Mouse (Mus musculus) heart, embryonic 16.5 days (tissue): Measurements from ENCODE around the gene Cdc6. TPM values are rescaled to one million over a fixed set of nuclear protein-coding genes. Genes with fewer than 3 reads are reported as not detected.

Experiments used
- ATAC-seq: fragments of 200-750 bp; cut with Nextera tagmentation; replicated peaks from 2 replicates; pipeline ENCODE4 v1.8.0; 2017; ENCODE audit warnings: moderate number of reproducible peaks; ENCODE audit not compliant: insufficient read depth, low FRiP score; ENCODE audit errors: extremely low read depth
- H3K27ac ChIP-seq: fragments of 300-500 bp; sonication (generic); 2 replicates; pipeline ENCODE4 v1.5.1; 2014; ENCODE audit warnings: mild to moderate bottlenecking, low read length, control low read depth, moderate library complexity
- H3K27me3 ChIP-seq: fragments of 300-500 bp; sonication (generic); 2 replicates; pipeline ENCODE4 v1.6.1; 2014; ENCODE audit warnings: low read length, mixed read lengths; ENCODE audit not compliant: control insufficient read depth, insufficient read depth
- H3K36me3 ChIP-seq: fragments of 300-500 bp; sonication (generic); 2 replicates; pipeline ENCODE4 v1.6.1; 2014; ENCODE audit not compliant: control insufficient read depth, insufficient read depth
- H3K4me1 ChIP-seq: fragments of 300-500 bp; sonication (generic); 2 replicates; pipeline ENCODE4 v1.6.1; 2014; ENCODE audit warnings: low read length, mixed read lengths; ENCODE audit not compliant: control insufficient read depth, insufficient read depth
- H3K4me2 ChIP-seq: fragments of 300-500 bp; sonication (generic); 2 replicates; pipeline ENCODE4 v1.6.1; 2014; ENCODE audit warnings: low read depth, mild to moderate bottlenecking, control low read depth, low read length
- H3K4me3 ChIP-seq: fragments of 300-500 bp; sonication (generic); 2 replicates; pipeline ENCODE4 v1.5.1; 2014; ENCODE audit warnings: mild to moderate bottlenecking, control low read depth, low read length
- H3K9ac ChIP-seq: fragments of 300-500 bp; sonication (generic); 2 replicates; pipeline ENCODE4 v1.6.1; 2014; ENCODE audit warnings: low read length, control low read depth
- H3K9me3 ChIP-seq: fragments of 300-500 bp; sonication (generic); replicated peaks from 2 replicates; pipeline ENCODE4 v1.6.1; 2016; ENCODE audit warnings: low read length; ENCODE audit not compliant: control insufficient read depth
- WGBS: fragments of 180-500 bp; shearing (Covaris S2); extraction: QIAGEN DNeasy Blood & Tissue Kit; methylation state at CpG from one replicate; pipeline ENCODE4 v1.1.7; 2014; 5-methylcytosine and 5-hydroxymethylcytosine counted together
- polyA plus RNA-seq: library from polyadenylated mRNA; unstranded; fragments of >200 nt; fragmentation: Nextera tagmentation; extraction: Ambion mirVana; gene quantifications from 2 replicates; pipeline ENCODE4 v1.2.1, GENCODE M21; 2015

Cdc6 gene
- 18.6 and 23.0 TPM in 2 replicates for polyA plus RNA-seq

DNA sequence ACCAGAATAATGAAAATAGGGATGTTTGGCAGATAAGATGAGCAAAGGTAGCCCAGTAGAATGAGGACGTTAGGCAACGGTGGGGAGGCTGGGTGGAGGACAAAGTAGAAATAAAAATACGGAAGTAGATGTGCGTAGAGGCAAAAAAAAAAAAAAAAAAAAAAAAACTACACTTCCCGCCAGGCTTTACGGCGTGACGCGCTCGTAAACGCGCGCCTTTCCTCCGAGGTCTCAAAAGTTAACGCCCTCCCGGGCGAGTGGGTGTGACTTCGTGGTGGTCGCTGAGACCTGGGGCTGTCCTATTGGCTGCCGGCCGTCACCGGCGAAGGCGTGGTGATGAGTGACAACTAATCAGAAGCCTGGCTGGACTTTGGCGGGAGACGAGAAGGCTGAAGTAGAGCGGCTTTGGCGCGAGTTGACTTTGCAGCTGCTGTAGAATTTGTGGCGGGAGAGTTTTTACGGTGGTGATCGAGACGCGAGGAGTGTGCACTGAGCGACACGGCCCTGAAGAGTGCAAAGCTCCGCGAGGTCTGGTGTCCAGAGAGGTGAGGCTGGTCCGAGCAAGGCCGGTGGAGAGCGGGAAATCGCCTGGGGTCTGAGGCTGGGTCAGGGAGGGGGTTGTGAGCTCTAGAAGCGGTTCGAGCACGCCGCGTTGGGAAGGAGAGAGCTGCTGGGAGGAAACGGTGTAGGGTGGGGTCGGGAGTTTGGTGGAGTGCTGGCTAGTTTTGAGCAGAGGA is at the start of gene Cdc6:
Gene Cdc6, plus strand, starts transcription at position 365 of the 737 bp plus-strand sequence.
- Histone ChIP-seq H3K36me3 (peaks cover 6% of the 10 kb centered on the region; the same call in 1 of the 2 replicates), H3K4me3 (peak within 1 kb of the TSS; percentile 64), H3K9ac (peak within 1 kb of the TSS; percentile 76), H3K9me3 (no peaks in the 10 kb centered on the region), H3K27me3 (no peaks in the 10 kb centered on the region), H3K4me2 (peak within 1 kb of the TSS; percentile 89), H3K4me1 (peaks cover 44% of the 10 kb centered on the region), H3K27ac (0 out of 2 replicates have a peak within 1 kb of the TSS, but pooled peaks have one; percentile 37)
- under 1% methylated on average over 49 of the region's 49 CpGs for WGBS
- ATAC-seq, result peak; percentile 96

DNA sequence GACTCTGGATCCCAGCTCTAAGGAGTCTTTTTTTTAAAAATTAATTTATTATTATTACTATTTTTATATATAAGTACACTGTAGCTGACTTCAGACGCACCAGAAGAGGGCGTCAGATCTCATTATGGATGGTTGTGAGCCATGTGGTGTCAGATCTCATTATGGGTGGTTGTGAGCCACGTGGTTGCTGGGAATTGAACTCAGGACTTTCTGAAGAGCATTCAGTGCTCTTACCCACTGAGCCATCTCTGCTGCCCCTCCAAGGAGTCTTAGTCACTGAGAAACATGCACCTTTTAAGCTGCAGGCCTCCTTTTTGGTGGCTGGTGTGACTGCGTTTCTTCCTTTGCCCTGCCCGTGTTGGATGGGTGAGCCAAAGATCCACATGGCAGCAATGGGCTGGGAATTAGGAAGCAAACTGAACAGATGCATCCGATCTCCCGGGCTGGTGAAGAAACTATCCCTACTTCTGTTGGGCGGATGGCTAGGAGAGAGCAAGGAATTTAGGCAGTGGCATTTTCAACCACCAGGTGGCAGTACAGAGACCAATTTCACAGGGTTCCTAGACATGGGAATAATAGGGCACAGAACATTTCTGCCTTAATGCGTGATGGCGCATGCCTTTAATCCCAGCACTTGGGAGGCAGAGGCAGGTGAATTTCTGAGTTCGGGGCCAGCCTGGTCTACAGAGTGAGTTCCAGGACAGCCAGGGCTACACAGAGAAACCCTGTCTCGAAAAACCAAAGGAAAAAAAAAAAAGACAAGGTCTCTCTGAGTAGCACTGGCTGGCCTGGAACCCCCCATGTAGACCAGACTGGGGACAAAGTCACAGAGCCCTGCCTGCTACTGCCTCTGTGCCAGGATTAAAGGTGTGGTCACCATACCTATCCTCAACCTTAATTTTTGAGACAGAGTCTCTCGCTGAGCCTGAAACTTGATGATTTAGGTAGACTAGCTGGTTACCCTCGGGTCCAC is 48.6 kb upstream of the Cdc6 start:
- no peak overlapping the region for H3K4me2 ChIP-seq
- 37% methylated on average over 14 of the region's 14 CpGs for WGBS
- H3K27me3 ChIP-seq, result no peaks in the 10 kb centered on the region
- no peaks in the 10 kb centered on the region for H3K36me3 ChIP-seq
- ATAC-seq, result 0 out of 2 replicates have a peak, but pooled peaks have one; percentile 16
- H3K27ac ChIP-seq, result no peak overlapping the region
- H3K4me3 ChIP-seq, result no peak overlapping the region
- H3K4me1 ChIP-seq, result peaks cover 5% of the 10 kb centered on the region; the same call in 1 of the 2 replicates
- H3K9ac ChIP-seq, result no peak overlapping the region
- H3K9me3 ChIP-seq, result no peaks in the 10 kb centered on the region

GRCm38 (mm10) chr11:98863028-98863750 is 44.4 kb upstream of the Cdc6 start, which contains the start of gene Wipf2:
Gene Wipf2 (plus strand): TSS chr11:98863638.
- Histone ChIP-seq H3K36me3 (peaks cover 6% of the 10 kb centered on the region), H3K4me2 (peak within 1 kb of the TSS; percentile 88), H3K9me3 (no peaks in the 10 kb centered on the region), H3K9ac (peak within 1 kb of the TSS; percentile 92), H3K4me1 (peaks cover 12% of the 10 kb centered on the region), H3K27me3 (no peaks in the 10 kb centered on the region), H3K4me3 (peak within 1 kb of the TSS; percentile 80), H3K27ac (peak within 1 kb of the TSS; percentile 88)
- 7% methylated on average over 35 of the region's 41 CpGs for WGBS
- ATAC-seq, result peak; percentile 92

- peak; percentile 74 for ATAC-seq
- peak overlapping the region; percentile 80 for H3K4me3 ChIP-seq
- H3K4me2 ChIP-seq, result peak overlapping the region; percentile 84
- peak overlapping the region; percentile 92 for H3K9ac ChIP-seq
- H3K27ac ChIP-seq, result peak overlapping the region; percentile 88
- no peaks in the 10 kb centered on the region for H3K27me3 ChIP-seq
- H3K4me1 ChIP-seq, result peaks cover 12% of the 10 kb centered on the region
- WGBS, result under 1% methylated on average over 28 of the region's 39 CpGs
- no peaks in the 10 kb centered on the region for H3K9me3 ChIP-seq
- H3K36me3 ChIP-seq, result peaks cover 6% of the 10 kb centered on the region
These were observed 43.7 kb upstream of the Cdc6 start for GRCm38 (mm10) chr11:98863751-98864429.

GRCm38 (mm10) chr11:98867293-98867692 is 40.3 kb upstream of the Cdc6 start:
- Histone ChIP-seq H3K9ac (no peak overlapping the region), H3K9me3 (no peaks in the 10 kb centered on the region), H3K4me2 (no peak overlapping the region), H3K4me1 (peaks cover 26% of the 10 kb centered on the region), H3K27ac (no peak overlapping the region), H3K4me3 (no peak overlapping the region), H3K36me3 (peaks cover 6% of the 10 kb centered on the region), H3K27me3 (no peaks in the 10 kb centered on the region)
- WGBS, result 83% methylated on average over 12 of the region's 12 CpGs
- ATAC-seq, result no peak

DNA sequence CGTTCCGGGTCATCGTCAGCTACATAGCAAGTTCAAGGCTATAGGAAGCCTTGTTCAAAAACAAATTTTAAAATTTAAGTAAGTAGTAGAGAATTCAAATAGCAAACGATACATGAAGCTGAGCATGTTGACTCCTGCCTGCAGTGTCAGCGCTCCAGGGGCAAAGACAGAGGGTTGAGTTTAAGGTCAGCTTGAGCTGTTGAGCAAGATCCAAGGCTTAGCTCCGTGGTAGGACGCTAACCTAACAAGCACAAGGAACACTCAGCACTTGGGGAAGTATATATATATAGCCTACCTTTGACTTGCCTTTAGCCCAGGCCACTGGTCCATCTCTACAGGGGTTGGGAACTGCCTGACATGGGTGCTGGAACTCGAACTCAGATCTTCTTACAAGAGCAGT is 37.7 kb upstream of the Cdc6 start:
- Histone ChIP-seq H3K4me3 (no peak overlapping the region), H3K9me3 (no peaks in the 10 kb centered on the region), H3K27me3 (no peaks in the 10 kb centered on the region), H3K9ac (no peak overlapping the region), H3K27ac (no peak overlapping the region), H3K4me1 (peaks cover 15% of the 10 kb centered on the region), H3K4me2 (no peak overlapping the region), H3K36me3 (peaks cover 8% of the 10 kb centered on the region)
- ATAC-seq, result no peak
- 91% methylated on average over 8 of the region's 8 CpGs for WGBS

DNA sequence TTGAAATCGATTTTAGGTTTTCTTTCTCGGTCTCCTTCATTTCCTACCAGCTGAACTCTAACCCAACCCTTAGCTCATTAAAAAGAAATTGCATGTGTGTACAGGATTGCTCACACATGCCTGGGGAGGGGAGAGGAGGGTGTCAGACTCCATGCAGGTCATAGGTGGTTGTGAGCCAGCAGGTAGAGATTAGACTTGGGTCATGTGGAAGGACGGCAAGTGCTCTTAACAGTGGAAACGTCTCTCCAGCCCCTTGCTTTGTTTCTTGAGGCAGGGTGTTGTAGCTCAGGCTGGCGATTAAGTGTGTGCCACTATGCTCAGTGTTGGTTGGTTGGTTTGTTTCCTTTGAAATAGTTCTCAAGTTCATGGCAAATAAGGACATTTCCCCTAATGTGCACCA is 36.8 kb upstream of the Cdc6 start:
- no peak overlapping the region for H3K4me2 ChIP-seq
- H3K27ac ChIP-seq, result 0 out of 2 replicates have a peak overlapping the region, but pooled peaks have one; percentile 45
- WGBS, result 74% methylated on average over 5 of the region's 5 CpGs
- H3K9ac ChIP-seq, result no peak overlapping the region
- peaks cover 8% of the 10 kb centered on the region for H3K36me3 ChIP-seq
- ATAC-seq, result no peak
- H3K4me1 ChIP-seq, result peaks cover 15% of the 10 kb centered on the region
- H3K9me3 ChIP-seq, result no peaks in the 10 kb centered on the region
- no peaks in the 10 kb centered on the region for H3K27me3 ChIP-seq
- no peak overlapping the region for H3K4me3 ChIP-seq

GRCm38 (mm10) chr11:98871416-98871815 is 36.2 kb upstream of the Cdc6 start:
- peaks cover 15% of the 10 kb centered on the region for H3K4me1 ChIP-seq
- peak overlapping the region; percentile 85 for H3K27ac ChIP-seq
- no peak overlapping the region for H3K4me2 ChIP-seq
- H3K27me3 ChIP-seq, result no peaks in the 10 kb centered on the region
- WGBS, result 55% methylated on average over 4 of the region's 4 CpGs
- H3K9ac ChIP-seq, result no peak overlapping the region
- no peak overlapping the region for H3K4me3 ChIP-seq
- H3K36me3 ChIP-seq, result peaks cover 8% of the 10 kb centered on the region
- ATAC-seq, result no peak
- H3K9me3 ChIP-seq, result no peaks in the 10 kb centered on the region
